Mouse (Mus musculus): ENCODE results near the gene Gpr45. TPM values are rescaled to one million over a fixed set of nuclear protein-coding genes. Genes with fewer than 3 reads are reported as not detected.
A peak's percentile ranks its signal among the peaks of the same experiment; 100 is the strongest.
"Not testable (repeated sequence)": the region's sequence is repeated elsewhere in the genome, so short reads cannot be mapped to it uniquely, and the experiment has no call there.

The Gpr45 gene
- polyA plus RNA-seq, 1 experiment: 0.17 TPM

DNA sequence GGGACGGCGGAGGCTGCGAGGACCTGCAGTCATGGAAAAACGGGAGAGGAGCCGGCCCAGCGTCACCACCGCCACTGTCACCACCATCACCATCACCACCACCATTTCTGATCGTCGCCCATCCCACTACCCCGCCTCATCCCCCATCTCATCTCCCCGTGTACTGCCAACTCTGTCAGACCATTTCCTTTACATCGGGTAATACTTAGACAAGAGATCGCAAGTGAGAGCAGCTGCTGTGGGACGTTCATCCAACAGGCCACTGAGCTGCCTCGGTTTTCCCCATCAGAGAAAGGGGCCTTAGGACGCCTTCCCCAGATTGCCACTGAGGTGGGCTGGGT is 780 bp downstream of the Gpr45 start:
- Histone ChIP-seq H3K9me3 (no peaks in the 10 kb centered on the region; the same call in 1 of the 2 replicates), H3K27me3 (replicated peaks) (peaks cover 55% of the 10 kb centered on the region), H3K36me3 (replicated peaks; ENCODE audit: low read length) (no peaks in the 10 kb centered on the region), H3K4me3 (replicated peaks) (peak overlapping the region; percentile 92), H3K4me1 (peaks cover 13% of the 10 kb centered on the region)
- no peak for TF ChIP-seq GATA1 (IDR thresholded peaks at IDR 0.05; ENCODE audit: borderline replicate concordance, low read length)
- TF ChIP-seq FLI1 (IDR thresholded peaks at IDR 0.05; ENCODE audit: low read length): no peak

DNA sequence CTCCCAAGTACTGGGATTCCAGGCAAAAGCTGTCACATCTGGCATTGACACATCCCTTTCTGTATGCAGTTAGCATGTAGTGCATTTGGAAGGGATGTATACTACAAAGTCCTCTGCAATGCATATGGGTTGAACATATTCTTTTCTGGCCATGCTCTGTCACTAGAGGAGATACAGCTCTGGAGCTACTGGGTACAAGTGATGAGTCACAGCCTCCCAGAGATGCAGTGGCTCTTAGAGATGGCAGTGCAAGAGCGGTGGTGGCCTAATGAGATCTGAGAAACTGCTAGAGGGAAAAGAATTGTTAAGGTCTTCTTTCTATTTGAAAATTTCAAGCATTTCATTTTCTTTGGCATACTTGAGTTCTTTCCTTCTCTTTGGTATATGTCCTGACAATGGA is 4.2 kb downstream of the Gpr45 start:
- Histone ChIP-seq H3K4me3 (replicated peaks) (no peak overlapping the region), H3K36me3 (replicated peaks; ENCODE audit: low read length) (no peaks in the 10 kb centered on the region), H3K9me3 (no peaks in the 10 kb centered on the region; the same call in 1 of the 2 replicates), H3K4me1 (peaks cover 13% of the 10 kb centered on the region), H3K27me3 (replicated peaks) (peaks cover 44% of the 10 kb centered on the region)
- TF ChIP-seq GATA1 (IDR thresholded peaks at IDR 0.05; ENCODE audit: borderline replicate concordance, low read length) (no peak), FLI1 (IDR thresholded peaks at IDR 0.05; ENCODE audit: low read length) (no peak)

DNA sequence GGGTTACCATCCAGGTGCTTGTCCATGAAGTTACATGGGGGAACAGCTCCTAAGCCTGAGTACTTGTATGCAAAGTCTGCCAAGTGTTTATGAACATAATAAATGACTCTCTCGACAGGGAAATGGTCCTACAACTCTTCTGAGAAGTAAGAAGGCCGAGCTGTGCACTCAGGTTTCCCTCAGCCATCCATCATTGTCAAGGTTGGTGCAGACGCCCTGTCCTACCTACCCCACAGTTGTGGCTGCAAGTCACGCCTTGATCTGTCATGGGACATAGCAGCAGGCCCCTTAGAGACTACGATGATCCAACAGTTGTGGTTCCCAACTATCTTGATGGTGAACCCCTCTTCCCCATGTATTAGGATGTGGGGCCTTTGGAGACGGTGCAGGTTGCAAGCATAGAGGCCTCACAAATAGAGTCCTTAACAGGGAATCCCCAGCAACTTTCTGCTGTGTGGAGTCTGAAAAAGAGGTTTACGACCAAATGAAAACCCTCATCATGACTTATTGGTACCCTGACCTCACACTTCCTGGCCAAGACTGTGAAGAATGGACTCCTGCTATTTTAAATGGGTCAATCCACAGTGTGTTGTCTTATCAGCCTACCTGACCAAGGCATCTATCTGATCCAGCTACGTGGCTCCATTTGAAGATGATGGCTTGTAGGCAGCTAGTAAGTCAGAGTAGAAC is 30.6 kb downstream of the Gpr45 start:
- Histone ChIP-seq H3K36me3 (replicated peaks; ENCODE audit: low read length) (no peaks in the 10 kb centered on the region), H3K9me3 (peaks cover 6% of the 10 kb centered on the region; the same call in 1 of the 2 replicates), H3K4me1 (peaks cover 8% of the 10 kb centered on the region), H3K4me3 (replicated peaks) (no peak overlapping the region), H3K27me3 (replicated peaks) (no peaks in the 10 kb centered on the region)
- TF ChIP-seq GATA1 (IDR thresholded peaks at IDR 0.05; ENCODE audit: borderline replicate concordance, low read length) (no peak), FLI1 (IDR thresholded peaks at IDR 0.05; ENCODE audit: low read length) (no peak)

DNA sequence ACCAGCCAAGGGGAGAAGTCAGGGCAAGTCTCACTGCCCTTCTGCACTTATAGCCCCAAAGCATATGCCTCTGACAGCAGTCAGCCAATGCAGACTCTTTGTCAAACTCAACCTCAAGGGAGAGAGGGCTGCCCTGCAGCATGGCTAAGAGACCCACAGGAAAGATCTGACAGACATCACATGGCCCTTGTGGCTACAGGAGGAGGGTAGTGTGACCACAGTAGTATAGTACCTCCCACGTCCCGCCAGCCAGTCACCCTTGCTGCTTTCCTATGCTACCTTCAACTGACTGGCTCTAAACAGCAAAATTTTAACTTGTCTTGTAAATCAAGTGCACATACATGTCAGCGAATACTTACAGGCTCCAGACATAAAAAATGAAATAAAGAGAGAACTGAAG is 31.4 kb downstream of the Gpr45 start:
- TF ChIP-seq GATA1 (IDR thresholded peaks at IDR 0.05; ENCODE audit: borderline replicate concordance, low read length) (no peak), FLI1 (IDR thresholded peaks at IDR 0.05; ENCODE audit: low read length) (no peak)
- H3K9me3 ChIP-seq: peaks cover 6% of the 10 kb centered on the region; the same call in 1 of the 2 replicates
- H3K27me3 ChIP-seq (replicated peaks): no peaks in the 10 kb centered on the region
- H3K4me3 ChIP-seq (replicated peaks): peak overlapping the region; percentile 35
- H3K36me3 ChIP-seq (replicated peaks; ENCODE audit: low read length): no peaks in the 10 kb centered on the region
- H3K4me1 ChIP-seq: peaks cover 8% of the 10 kb centered on the region

DNA sequence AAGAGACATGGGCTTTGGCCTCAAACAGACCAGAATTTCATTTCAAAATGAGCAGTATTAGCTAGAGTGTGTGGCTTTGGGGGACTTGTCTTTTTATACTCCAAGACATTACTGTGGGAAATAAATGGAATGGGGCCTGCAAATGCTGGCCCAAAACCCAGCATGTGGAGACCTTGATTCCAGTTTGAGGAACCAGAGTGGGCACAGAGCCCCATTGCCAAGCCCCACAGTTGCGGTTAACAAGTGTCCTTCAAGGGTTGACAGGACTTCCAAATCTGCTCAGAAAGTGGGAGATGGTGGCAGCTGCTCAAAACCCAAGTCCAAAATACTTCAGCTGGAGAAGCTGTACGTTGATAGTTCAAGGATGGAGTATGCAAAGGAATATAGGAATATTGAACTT is 36.3 kb downstream of the Gpr45 start:
- Histone ChIP-seq H3K4me3 (replicated peaks) (no peak overlapping the region), H3K9me3 (peaks cover 14% of the 10 kb centered on the region), H3K27me3 (replicated peaks) (no peaks in the 10 kb centered on the region), H3K4me1 (peaks cover 3% of the 10 kb centered on the region), H3K36me3 (replicated peaks; ENCODE audit: low read length) (no peaks in the 10 kb centered on the region)
- TF ChIP-seq GATA1 (IDR thresholded peaks at IDR 0.05; ENCODE audit: borderline replicate concordance, low read length) (no peak), FLI1 (IDR thresholded peaks at IDR 0.05; ENCODE audit: low read length) (no peak)

DNA sequence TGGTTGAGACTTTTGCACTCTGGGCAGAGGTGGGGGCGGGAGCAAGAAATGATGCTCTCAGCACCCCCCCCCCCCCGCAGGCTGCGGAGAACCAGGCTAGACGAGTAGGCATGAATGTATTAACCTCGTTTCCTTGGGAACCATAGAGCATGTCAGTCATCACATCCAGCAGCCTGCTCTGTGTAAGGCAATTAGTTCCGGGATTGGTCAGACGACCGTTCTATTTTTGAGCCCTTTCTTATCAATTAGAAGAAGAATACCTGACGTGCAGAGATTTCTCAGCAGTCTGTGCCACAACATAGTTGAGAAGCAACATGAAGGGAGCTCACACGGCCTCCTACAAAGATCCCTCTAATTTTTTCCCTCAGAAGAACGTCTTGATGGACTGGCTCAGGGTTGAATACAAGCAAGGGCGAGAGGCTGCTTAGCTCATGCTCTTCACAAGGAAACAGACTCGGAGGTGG is 53.4 kb downstream of the Gpr45 start:
- peaks cover 23% of the 10 kb centered on the region for H3K9me3 ChIP-seq
- TF ChIP-seq FLI1 (IDR thresholded peaks at IDR 0.05; ENCODE audit: low read length) (no peak), GATA1 (IDR thresholded peaks at IDR 0.05; ENCODE audit: borderline replicate concordance, low read length) (no peak)
- H3K27me3 ChIP-seq (replicated peaks): no peaks in the 10 kb centered on the region
- no peak overlapping the region for H3K4me3 ChIP-seq (replicated peaks)
- no peaks in the 10 kb centered on the region for H3K36me3 ChIP-seq (replicated peaks; ENCODE audit: low read length)
- H3K4me1 ChIP-seq: no peaks in the 10 kb centered on the region

DNA sequence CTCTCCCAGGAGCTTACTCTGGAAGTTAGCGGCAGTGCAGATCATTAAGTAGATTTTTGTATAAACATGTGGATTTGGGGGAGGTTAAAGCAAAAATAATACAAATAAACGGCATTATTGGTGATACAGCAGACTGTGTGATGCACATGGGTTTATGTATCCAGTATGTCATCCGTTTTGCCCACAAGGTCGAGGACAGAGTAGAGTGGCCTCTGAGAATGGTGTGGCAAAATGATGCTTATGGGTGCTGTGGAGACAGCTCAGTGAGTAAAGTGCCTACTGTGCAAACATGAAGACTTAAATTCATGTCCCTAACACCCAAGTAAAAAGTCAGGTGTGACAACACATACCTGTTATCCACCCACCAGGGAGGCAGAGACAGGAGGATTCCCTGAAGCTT is 53.9 kb downstream of the Gpr45 start:
- TF ChIP-seq GATA1 (IDR thresholded peaks at IDR 0.05; ENCODE audit: borderline replicate concordance, low read length) (no peak), FLI1 (IDR thresholded peaks at IDR 0.05; ENCODE audit: low read length) (no peak)
- Histone ChIP-seq H3K9me3 (peaks cover 23% of the 10 kb centered on the region), H3K36me3 (replicated peaks; ENCODE audit: low read length) (no peaks in the 10 kb centered on the region), H3K27me3 (replicated peaks) (no peaks in the 10 kb centered on the region), H3K4me3 (replicated peaks) (no peak overlapping the region), H3K4me1 (no peaks in the 10 kb centered on the region)

DNA sequence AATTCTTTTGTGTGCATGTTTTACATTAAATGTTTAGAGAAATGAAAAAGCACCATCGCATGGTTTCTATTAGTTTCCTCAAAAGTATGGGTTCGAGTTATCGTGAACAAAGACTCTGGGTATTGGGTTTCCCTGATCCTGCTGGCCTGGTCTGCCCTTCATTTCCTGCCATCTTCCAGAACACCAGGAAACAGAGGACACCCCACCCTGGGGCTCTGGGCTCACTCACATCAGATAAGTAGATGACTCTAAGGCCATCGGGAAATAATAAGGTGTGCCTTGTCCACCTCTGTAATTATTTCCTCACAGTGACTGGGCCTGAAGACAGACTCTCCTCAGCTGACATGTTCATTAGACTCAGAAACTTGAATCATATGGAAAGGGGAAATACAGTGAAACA is 57.8 kb downstream of the Gpr45 start:
- Histone ChIP-seq H3K9me3 (peaks cover 16% of the 10 kb centered on the region), H3K36me3 (replicated peaks; ENCODE audit: low read length) (no peaks in the 10 kb centered on the region), H3K4me1 (no peaks in the 10 kb centered on the region), H3K4me3 (replicated peaks) (no peak overlapping the region), H3K27me3 (replicated peaks) (peaks cover 2% of the 10 kb centered on the region)
- TF ChIP-seq FLI1 (IDR thresholded peaks at IDR 0.05; ENCODE audit: low read length): no peak
- no peak for TF ChIP-seq GATA1 (IDR thresholded peaks at IDR 0.05; ENCODE audit: borderline replicate concordance, low read length)

DNA sequence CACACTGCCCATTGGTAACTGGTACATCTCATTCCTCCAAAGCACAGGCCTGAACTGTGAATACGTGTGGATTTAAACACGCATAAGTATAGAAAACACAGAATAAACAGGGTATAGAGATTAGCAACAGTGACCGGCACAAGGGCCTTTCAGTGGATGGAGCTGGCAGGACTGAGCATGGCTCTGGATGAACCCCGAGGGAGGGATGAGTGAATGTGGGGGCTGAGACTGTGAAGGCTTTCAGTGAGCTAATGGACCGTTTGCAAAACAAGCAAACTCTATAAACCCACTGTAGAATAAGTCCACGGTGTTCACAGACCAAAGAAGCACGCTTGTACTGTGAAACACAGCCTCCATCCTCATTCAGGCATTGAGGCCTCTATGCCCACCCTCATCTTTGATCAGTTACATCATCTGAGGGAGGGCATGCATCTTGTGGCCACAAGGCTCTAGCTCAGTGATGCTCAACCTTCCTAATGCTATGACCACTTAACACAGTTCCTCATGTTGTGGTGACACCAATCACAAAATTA is 62.5 kb downstream of the Gpr45 start:
- H3K36me3 ChIP-seq (replicated peaks; ENCODE audit: low read length); H3K9me3 ChIP-seq; H3K4me3 ChIP-seq (replicated peaks); H3K4me1 ChIP-seq; H3K27me3 ChIP-seq (replicated peaks): not testable (repeated sequence)

DNA sequence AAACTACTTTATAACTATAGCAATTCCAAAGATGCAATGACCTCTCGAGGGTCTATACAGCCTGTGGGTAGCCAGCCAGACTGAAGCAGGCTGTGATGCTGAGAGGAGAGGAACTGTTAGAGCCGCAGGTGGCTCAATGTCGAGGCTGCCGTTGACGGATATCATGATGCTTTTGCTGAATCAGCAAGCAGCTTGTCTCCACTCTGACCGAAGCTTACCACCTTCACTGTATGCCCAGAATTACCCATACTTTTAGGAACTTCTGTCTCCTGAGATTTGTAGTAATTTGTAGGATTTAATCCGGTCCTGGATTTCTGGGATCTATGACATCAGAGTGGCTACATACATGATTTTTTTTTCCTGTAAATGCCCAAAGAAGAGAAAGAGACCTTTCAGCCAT is 83.3 kb downstream of the Gpr45 start:
- Histone ChIP-seq H3K9me3 (peaks cover 6% of the 10 kb centered on the region; the same call in 1 of the 2 replicates), H3K27me3 (replicated peaks) (peaks cover 7% of the 10 kb centered on the region), H3K36me3 (replicated peaks; ENCODE audit: low read length) (no peaks in the 10 kb centered on the region), H3K4me1 (no peaks in the 10 kb centered on the region; the same call in 1 of the 2 replicates), H3K4me3 (replicated peaks) (no peak overlapping the region)
- no peak for TF ChIP-seq FLI1 (IDR thresholded peaks at IDR 0.05; ENCODE audit: low read length)
- no peak for TF ChIP-seq GATA1 (IDR thresholded peaks at IDR 0.05; ENCODE audit: borderline replicate concordance, low read length)
